Mouse (Mus musculus): Measurements from ENCODE around the gene Ap2a2.

- no peak for TF ChIP-seq ZNF384 (IDR thresholded peaks at IDR 0.05; ENCODE audit: low read depth, low read length)
- no peak for TF ChIP-seq CTCF (IDR thresholded peaks at IDR 0.05 in 2 of 3, conservative IDR thresholded peaks at IDR 0.05 in 1 of 3; ENCODE audit: control insufficient read depth in 1 of 3, insufficient read depth in 1 of 3, low read depth in 2 of 3, low read length in 3 of 3, poor library complexity in 1 of 3, severe bottlenecking in 1 of 3)
- no peak for TF ChIP-seq POLR2A (IDR thresholded peaks at IDR 0.05; ENCODE audit: control insufficient read depth in 1 of 2, insufficient read depth in 1 of 2, low read depth in 1 of 2, low read length in 2 of 2, poor library complexity in 1 of 2)
- TF ChIP-seq POLR2AphosphoS2 (IDR thresholded peaks at IDR 0.05; ENCODE audit: low read length) = no peak
- TF ChIP-seq ZC3H11A (IDR thresholded peaks at IDR 0.05; ENCODE audit: low read depth, low read length) = no peak
- no peak for TF ChIP-seq CHD1 (IDR thresholded peaks at IDR 0.05; ENCODE audit: low read depth, low read length)
- no peak for TF ChIP-seq MAZ (IDR thresholded peaks at IDR 0.05; ENCODE audit: low read depth, low read length)
- TF ChIP-seq GABPA (IDR thresholded peaks at IDR 0.05; ENCODE audit: low read depth, low read length) = no peak
Observed at GRCm38 (mm10) chr7:141518296-141518695, 43.7 kb upstream of the Ap2a2 start.
